Mouse (Mus musculus): ENCODE measurements around the gene Tmeff2.

The Tmeff2 gene

GRCm38 (mm10) chr1:51216292-51217050, 316.0 kb downstream of the Tmeff2 start:
- DNase-seq: no peak

- no peak for DNase-seq
These were observed 316.8 kb downstream of the Tmeff2 start for GRCm38 (mm10) chr1:51217227-51217626.

- DNase-seq: peak; percentile 5 to 39
These were observed 324.7 kb downstream of the Tmeff2 start for GRCm38 (mm10) chr1:51225156-51225555.
